Mouse (Mus musculus) limb, embryonic 15.5 days (tissue): ENCODE data around the gene Lcn3. TPM values are rescaled to one million over a fixed set of nuclear protein-coding genes. Genes with fewer than 3 reads are reported as not detected.
"Not testable (repeated sequence)": the region's sequence is repeated elsewhere in the genome, so short reads cannot be mapped to it uniquely, and the experiment has no call there.

ENCODE experiments used
- ATAC-seq: fragments of 200-750 bp; cut with Nextera tagmentation; 2 replicates; pipeline ENCODE4 v1.8.0; 2017; ENCODE audit warnings: low read depth, moderate TSS enrichment; ENCODE audit not compliant: insufficient number of reproducible peaks, low FRiP score, low TSS enrichment
- H3K27ac ChIP-seq: fragments of 300-500 bp; sonication (generic); 2 replicates; pipeline ENCODE4 v1.5.1; 2015; ENCODE audit warnings: moderate library complexity, mild to moderate bottlenecking, inconsistent platforms
- H3K27me3 ChIP-seq: fragments of 300-500 bp; sonication (generic); 2 replicates; pipeline ENCODE4 v1.6.1; 2015; ENCODE audit warnings: inconsistent platforms
- H3K36me3 ChIP-seq: fragments of 300-500 bp; sonication (generic); 2 replicates; pipeline ENCODE4 v1.6.1; 2015; ENCODE audit warnings: inconsistent platforms
- H3K4me1 ChIP-seq: fragments of 300-500 bp; sonication (generic); 2 replicates; pipeline ENCODE4 v1.6.1; 2015; ENCODE audit warnings: inconsistent platforms
- H3K4me2 ChIP-seq: fragments of 300-500 bp; sonication (generic); 2 replicates; pipeline ENCODE4 v1.6.1; 2015; ENCODE audit warnings: mild to moderate bottlenecking, inconsistent platforms
- H3K4me3 ChIP-seq: fragments of 300-500 bp; sonication (generic); 2 replicates; pipeline ENCODE4 v1.5.1; 2015; ENCODE audit warnings: mild to moderate bottlenecking, inconsistent platforms
- H3K9ac ChIP-seq: fragments of 300-500 bp; sonication (generic); 2 replicates; pipeline ENCODE4 v1.6.1; 2015; ENCODE audit warnings: inconsistent platforms
- H3K9me3 ChIP-seq: fragments of 300-500 bp; sonication (generic); 2 replicates; pipeline ENCODE4 v1.6.1; 2016; ENCODE audit warnings: inconsistent platforms
- WGBS: fragments of 180-500 bp; shearing (Covaris S2); methylation state at CpG from one replicate; pipeline ENCODE4 v1.1.7; 2015; 5-methylcytosine and 5-hydroxymethylcytosine counted together
- polyA plus RNA-seq: library from polyadenylated mRNA; unstranded; fragments of >200 nt; fragmentation: Nextera tagmentation; extraction: Ambion mirVana; gene quantifications from 2 replicates; pipeline ENCODE4 v1.2.1, GENCODE M21; 2015

The Lcn3 gene
- polyA plus RNA-seq, 1 experiment from 2014 or later, result not detected

- 87% methylated on average over 9 of the region's 9 CpGs for WGBS
- Histone ChIP-seq H3K4me1 (no peaks in the 10 kb centered on the region), H3K27ac (no peak overlapping the region), H3K9ac (no peak overlapping the region), H3K9me3 (no peaks in the 10 kb centered on the region), H3K4me3 (no peak overlapping the region), H3K4me2 (no peak overlapping the region), H3K36me3 (no peaks in the 10 kb centered on the region), H3K27me3 (no peaks in the 10 kb centered on the region)
- no peak for ATAC-seq
Observed at GRCm38 (mm10) chr2:25779076-25779475, 13.7 kb downstream of the Lcn3 start.

DNA sequence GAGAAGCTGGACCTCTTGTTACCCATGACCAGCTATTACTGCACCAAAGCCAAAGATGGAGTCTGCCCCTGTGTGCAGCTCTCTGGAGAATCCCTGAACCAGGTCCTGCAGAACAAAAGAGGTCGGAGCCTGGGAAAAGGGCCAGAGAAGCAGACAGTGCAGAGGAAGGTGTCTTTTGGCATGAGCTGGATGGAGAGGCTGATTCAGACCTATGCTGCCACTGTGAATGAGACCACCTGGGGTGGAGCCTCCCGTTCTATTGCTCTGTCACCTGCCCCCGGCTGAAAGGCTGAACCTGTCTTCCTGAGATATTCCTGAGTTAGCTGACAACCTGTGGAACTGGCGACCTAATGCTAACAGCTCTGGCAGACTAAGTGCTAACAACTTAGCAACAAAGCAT lies 15.6 kb downstream of the Lcn3 start:
- WGBS, result 35% methylated on average over 4 of the region's 4 CpGs
- Histone ChIP-seq H3K36me3 (no peaks in the 10 kb centered on the region), H3K4me1 (no peaks in the 10 kb centered on the region), H3K4me2 (no peak overlapping the region), H3K4me3 (no peak overlapping the region), H3K9ac (no peak overlapping the region), H3K27me3 (no peaks in the 10 kb centered on the region), H3K9me3 (no peaks in the 10 kb centered on the region), H3K27ac (no peak overlapping the region)
- ATAC-seq, result no peak

DNA sequence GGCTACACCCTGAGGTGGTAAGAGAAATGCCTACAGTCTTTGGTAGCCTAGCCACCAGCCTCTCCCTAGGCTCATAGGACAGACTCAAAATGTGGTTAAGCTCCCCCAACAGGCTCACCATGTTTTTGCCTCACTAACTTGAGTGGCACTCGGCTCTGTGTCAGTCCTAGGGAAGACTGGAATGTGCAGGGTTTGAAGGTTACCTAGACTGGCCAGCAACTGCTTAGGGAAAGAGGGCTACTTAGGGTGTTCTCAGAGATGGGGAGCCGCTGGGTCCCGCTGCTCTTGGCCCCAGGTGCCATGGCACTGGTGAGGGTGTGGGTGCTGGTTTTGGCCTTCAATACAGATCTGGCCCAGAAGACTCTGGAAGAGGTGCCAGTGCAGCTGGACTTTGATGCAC lies 16.6 kb downstream of the Lcn3 start, which contains the start of gene Gm13539:
Gm13539 (plus strand) TSS at position 301 of the 400 bp plus-strand sequence.
- H3K9ac ChIP-seq, result no peak within 1 kb of the TSS
- H3K36me3 ChIP-seq, result no peaks in the 10 kb centered on the region
- H3K27ac ChIP-seq, result no peak within 1 kb of the TSS
- no peaks in the 10 kb centered on the region for H3K27me3 ChIP-seq
- H3K4me1 ChIP-seq, result no peaks in the 10 kb centered on the region
- ATAC-seq, result no peak
- H3K4me3 ChIP-seq, result no peak within 1 kb of the TSS
- 82% methylated on average over 3 of the region's 3 CpGs for WGBS
- H3K4me2 ChIP-seq, result no peak within 1 kb of the TSS
- H3K9me3 ChIP-seq, result no peaks in the 10 kb centered on the region

GRCm38 (mm10) chr2:25785573-25786322 lies 20.4 kb downstream of the Lcn3 start:
- no peak for ATAC-seq
- no peaks in the 10 kb centered on the region for H3K36me3 ChIP-seq

GRCm38 (mm10) chr2:25789092-25789491 lies 23.7 kb downstream of the Lcn3 start:
- 82% methylated on average over 3 of the region's 3 CpGs for WGBS
- Histone ChIP-seq H3K27me3 (no peaks in the 10 kb centered on the region), H3K36me3 (no peaks in the 10 kb centered on the region)

More at GRCm38 (mm10) chr2:25785573-25786322, 20.4 kb downstream of the Lcn3 start:
- no peak overlapping the region for H3K4me2 ChIP-seq
- no peaks in the 10 kb centered on the region for H3K9me3 ChIP-seq
- no peaks in the 10 kb centered on the region for H3K4me1 ChIP-seq
- WGBS, result 65% methylated on average over 5 of the region's 5 CpGs
- no peaks in the 10 kb centered on the region for H3K27me3 ChIP-seq
- H3K4me3 ChIP-seq, result no peak overlapping the region
- no peak overlapping the region for H3K27ac ChIP-seq
- no peak overlapping the region for H3K9ac ChIP-seq

DNA sequence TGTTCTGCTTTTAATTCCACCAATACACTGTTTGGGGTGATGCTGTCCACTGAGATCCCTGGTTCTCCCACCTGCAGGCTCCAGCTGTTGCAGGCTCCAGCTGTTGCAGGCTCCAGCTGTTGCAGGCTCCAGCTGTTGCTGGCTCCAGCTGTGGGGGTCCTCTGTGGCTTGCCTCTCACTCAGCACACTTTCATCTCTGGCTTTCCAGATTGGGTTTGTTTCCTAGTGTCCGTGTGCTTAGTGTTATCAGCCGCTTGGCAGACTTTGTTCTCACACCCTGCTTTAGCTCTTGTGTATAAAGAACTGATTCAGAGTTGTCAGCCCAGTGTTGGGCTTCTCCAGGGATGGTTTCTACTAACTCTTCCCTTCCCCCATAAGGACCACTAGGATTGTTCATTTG lies 32.3 kb downstream of the Lcn3 start:
- Histone ChIP-seq H3K4me1 (no peaks in the 10 kb centered on the region), H3K9me3 (no peaks in the 10 kb centered on the region), H3K27me3 (no peaks in the 10 kb centered on the region), H3K9ac (no peak overlapping the region), H3K27ac (no peak overlapping the region), H3K36me3 (no peaks in the 10 kb centered on the region), H3K4me2 (no peak overlapping the region), H3K4me3 (no peak overlapping the region)
- ATAC-seq, result no peak
- WGBS, result 20% methylated on average over 2 of the region's 2 CpGs

More at GRCm38 (mm10) chr2:25789092-25789491, 23.7 kb downstream of the Lcn3 start:
- ATAC-seq, result no peak
- Histone ChIP-seq H3K4me1 (no peaks in the 10 kb centered on the region), H3K27ac (no peak overlapping the region), H3K9me3 (no peaks in the 10 kb centered on the region), H3K4me2 (no peak overlapping the region), H3K4me3 (no peak overlapping the region), H3K9ac (no peak overlapping the region)

GRCm38 (mm10) chr2:25798065-25798464 lies 32.7 kb downstream of the Lcn3 start:
- WGBS, result 64% methylated on average over 5 of the region's 5 CpGs
- H3K27ac ChIP-seq, result no peak overlapping the region
- H3K4me3 ChIP-seq, result no peak overlapping the region
- H3K9me3 ChIP-seq, result no peaks in the 10 kb centered on the region
- H3K27me3 ChIP-seq, result no peaks in the 10 kb centered on the region
- no peaks in the 10 kb centered on the region for H3K4me1 ChIP-seq
- ATAC-seq, result no peak
- no peaks in the 10 kb centered on the region for H3K36me3 ChIP-seq
- no peak overlapping the region for H3K4me2 ChIP-seq
- H3K9ac ChIP-seq, result no peak overlapping the region

- H3K36me3 ChIP-seq, result no peaks in the 10 kb centered on the region
- H3K27me3 ChIP-seq, result no peaks in the 10 kb centered on the region
- H3K9ac ChIP-seq, result no peak overlapping the region
- no peaks in the 10 kb centered on the region for H3K9me3 ChIP-seq
- WGBS, result 73% methylated on average over 2 of the region's 2 CpGs
- H3K4me2 ChIP-seq, result no peak overlapping the region
- no peak for ATAC-seq
- no peak overlapping the region for H3K4me3 ChIP-seq
- no peak overlapping the region for H3K27ac ChIP-seq
- H3K4me1 ChIP-seq, result no peaks in the 10 kb centered on the region
Observed at GRCm38 (mm10) chr2:25811711-25812110, 46.3 kb downstream of the Lcn3 start.

DNA sequence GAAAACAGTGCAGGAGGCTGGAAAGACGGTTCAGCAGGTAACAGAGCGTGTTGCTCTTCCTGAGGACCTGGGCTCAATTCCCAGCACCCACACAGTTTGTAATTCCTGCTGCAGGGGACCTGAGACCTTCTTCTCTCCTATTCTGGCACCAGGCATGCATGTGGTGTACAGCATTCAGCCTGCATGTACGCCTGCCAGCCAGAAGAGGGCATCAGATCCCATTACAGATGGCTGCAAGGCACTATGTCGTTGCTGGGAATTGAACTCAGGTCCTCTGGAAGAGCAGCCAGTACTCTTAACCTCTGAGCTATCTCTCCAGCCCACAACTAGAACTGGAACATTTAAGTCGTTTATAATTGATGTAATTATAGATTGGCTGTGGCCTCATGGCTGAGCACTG lies 48.0 kb downstream of the Lcn3 start:
- Histone ChIP-seq H3K4me2 (no peak overlapping the region), H3K4me3 (no peak overlapping the region), H3K27ac (no peak overlapping the region), H3K36me3 (no peaks in the 10 kb centered on the region), H3K27me3 (no peaks in the 10 kb centered on the region), H3K9ac (no peak overlapping the region), H3K4me1 (no peaks in the 10 kb centered on the region), H3K9me3 (no peaks in the 10 kb centered on the region)
- ATAC-seq, result no peak
- WGBS, result 74% methylated on average over 5 of the region's 5 CpGs

- whole genome bisulfite sequencing, result 71% methylated on average over 1 of the region's 1 CpGs
- H3K9ac ChIP-seq, H3K4me1 ChIP-seq, ATAC-seq, H3K4me2 ChIP-seq, H3K27ac ChIP-seq, H3K4me3 ChIP-seq, H3K27me3 ChIP-seq, H3K9me3 ChIP-seq, H3K36me3 ChIP-seq: not testable (repeated sequence)
Observed at GRCm38 (mm10) chr2:25815748-25816147, 50.4 kb downstream of the Lcn3 start, which contains the start of gene Glt6d1. TSS of gene Glt6d1 (minus strand) at chr2:25815848.
